Mouse (Mus musculus): ENCODE data around the gene Gm47289.

Gene Gm47289

GRCm38 (mm10) chr9:119158861-119159260 is at the start of gene Gm47289:
Gene Gm47289, plus strand, starts transcription at chr9:119159161.
- no peak for DNase-seq

GRCm38 (mm10) chr9:119109685-119110353 is 49.1 kb upstream of the Gm47289 start:
- no peak for DNase-seq

GRCm38 (mm10) chr9:119110640-119111039 is 48.3 kb upstream of the Gm47289 start:
- no peak for DNase-seq

DNA sequence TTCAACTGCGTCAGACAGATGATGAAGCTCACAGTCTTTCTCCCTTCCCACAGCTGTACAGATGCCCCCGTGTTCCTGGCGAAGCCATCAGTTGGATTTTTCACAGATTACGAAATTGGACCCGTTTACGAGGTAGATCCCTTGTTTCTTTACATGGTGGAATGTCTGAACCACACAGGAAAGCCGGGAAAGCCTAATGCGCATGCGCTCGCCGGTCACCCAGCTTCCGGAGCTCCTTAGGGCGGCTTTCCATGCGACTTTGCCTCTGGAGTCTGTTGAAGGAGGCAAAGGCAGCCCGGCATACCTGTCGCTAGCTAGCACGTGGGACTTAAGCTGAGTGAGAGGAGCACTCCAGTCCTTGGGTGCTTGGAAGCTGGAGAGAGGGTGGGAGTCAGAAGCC is 44.0 kb upstream of the Gm47289 start:
- no peak for DNase-seq

- DNase-seq, result no peak
These were observed 39.4 kb upstream of the Gm47289 start for GRCm38 (mm10) chr9:119119409-119120167.

DNA sequence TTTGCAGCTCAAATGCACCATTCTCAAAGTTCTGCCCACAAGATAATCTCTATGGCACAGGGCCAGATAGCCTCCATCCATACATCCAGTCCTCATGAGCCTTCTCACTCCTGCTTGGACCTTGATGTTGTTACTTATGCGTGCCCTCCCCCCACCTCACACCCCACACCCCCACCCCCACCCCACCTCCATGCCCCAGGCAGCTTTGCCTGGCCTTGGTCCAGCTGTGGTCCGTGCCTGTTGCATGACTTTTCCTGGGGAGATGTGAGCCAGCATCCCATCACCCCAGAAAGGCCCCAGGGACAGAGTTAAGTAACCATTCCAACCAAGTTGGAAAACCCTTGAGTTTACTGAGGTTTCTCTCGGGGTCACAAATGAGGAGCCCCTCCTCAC is 38.8 kb upstream of the Gm47289 start:
- DNase-seq, result no peak

- no peak for DNase-seq
These were observed 36.2 kb upstream of the Gm47289 start for GRCm38 (mm10) chr9:119122596-119123369.

DNA sequence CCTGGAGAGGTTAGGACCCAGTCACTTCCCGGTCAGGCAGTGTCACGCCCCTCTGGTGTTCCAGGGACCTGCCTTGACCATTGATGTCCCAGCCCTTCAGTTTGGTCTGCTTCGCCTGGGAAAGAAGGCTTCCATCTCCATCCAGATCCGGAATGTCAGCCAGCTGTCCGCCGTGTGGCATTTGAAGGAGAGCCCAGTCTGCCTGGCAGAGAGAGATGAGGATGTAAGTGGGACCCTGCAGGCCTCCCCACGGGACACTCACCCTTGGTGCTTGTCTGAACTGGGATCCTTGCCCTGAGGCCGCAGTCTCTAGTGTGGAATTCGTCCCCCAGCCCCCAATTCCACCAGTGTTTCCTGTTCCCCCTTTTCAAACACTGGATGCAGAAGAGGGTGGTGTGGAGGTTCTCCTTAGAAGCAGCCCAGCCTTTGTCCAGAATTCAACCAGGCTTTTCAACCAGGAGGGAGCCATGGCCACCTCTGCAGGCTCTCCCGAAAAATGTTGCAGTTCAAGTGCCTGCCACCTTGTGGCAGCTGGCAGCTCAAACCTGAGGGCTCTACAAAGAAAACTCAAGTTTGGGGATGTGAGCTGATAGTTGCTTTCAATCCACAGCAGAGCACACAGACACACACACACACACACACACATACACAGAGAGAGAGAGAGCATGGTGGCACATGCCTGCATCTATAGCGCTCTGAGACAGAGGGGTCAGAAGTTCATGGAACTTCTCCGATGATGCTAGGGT is 30.4 kb upstream of the Gm47289 start:
- no peak for DNase-seq

DNA sequence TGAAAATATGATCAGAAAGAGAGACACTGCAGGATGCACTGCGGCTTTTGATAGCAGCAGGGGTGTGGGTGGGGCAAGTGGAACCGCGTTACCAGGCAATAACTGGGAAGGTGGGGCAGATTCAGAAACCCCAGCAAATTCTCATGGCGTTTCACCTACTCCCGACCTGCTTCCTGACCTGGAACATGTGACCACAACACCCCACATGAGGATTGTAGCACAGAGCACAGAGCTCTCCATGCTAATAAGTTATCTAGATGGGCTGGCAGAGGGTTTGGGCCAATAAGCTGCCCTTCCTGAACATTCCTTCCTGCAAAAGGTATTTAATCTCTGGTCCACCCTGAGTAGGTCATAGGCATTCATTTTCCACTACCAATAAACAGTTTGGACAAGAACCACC is 28.3 kb upstream of the Gm47289 start:
- DNase-seq, result no peak

DNA sequence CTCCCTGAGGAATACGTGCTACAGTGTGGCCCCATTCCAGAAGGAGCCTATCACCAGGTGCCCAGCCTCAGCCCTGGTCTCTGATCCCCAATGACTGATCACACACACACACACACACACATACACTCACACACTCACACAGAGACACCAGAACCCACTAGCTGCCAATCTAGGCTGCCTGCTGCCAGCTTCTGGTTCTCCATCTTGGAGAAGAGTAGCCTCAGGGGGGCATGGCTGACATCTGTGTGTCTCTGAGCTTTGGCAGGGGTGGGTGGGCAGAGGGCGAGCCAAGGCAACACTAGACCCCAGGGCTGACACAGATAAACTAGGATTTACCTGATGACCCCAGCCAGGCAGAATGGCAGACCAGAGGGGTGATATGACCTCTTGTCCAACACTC is 20.1 kb upstream of the Gm47289 start:
- no peak for DNase-seq

DNA sequence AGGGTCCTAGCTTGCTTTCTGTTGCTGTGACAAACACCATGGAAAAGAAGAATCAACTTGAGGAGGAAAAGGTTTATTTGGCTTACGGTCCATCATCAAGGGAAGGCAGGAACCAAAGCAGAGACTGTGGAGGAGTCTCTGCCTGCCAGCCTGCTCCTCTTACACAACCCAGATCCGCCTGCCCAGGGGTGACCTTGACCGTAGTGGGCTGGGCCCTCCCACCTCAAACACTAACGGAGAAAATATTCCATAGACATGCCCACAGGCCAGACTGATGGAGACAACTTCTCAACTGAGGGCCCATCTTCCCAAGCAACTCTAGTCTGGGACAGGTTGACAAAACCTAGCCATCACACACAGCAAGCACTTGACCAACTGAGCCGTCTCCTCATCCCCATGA is 16.9 kb upstream of the Gm47289 start:
- DNase-seq, result no peak

DNA sequence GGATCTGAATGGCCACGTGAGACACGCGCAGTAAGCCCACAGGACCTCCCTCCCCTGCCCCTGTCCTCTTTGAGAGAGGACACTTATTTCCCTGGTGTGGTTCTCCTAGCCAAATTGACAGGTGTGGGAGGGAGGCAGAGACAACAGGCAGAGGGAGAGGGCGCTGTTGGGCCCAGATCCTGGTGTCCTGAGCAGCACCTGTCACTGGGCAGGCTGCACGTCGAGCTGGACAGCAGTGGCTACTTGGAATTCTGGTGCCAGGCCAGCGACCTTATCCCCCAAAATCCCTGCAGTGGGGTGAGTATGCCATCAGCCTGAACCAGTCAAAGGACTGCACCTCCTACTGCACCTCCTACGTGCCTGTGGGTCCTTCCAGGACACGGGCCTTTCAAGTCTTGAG is 15.6 kb upstream of the Gm47289 start:
- no peak for DNase-seq

- peak in 1 of 2 experiments; percentile 53 for DNase-seq
These were observed 14.3 kb upstream of the Gm47289 start for GRCm38 (mm10) chr9:119144696-119145095.

DNA sequence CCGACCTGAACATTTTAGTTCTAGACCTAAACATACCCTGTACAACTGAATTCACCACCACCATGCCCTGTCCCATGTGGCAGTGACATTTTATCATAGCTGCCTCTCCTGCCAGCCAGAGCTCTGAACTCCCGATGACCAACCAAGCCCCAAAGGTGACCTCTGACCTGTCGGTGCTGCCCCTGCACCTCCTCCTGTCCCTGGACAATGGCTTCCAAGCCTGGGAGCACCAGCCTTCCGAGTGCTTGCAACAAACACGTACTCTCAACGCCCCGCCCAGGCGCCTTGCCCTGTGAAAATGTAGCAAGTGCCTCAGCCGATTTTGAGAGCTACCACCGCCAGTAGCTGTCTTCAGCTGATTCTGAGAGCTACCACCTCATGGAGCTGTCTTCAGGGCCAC is 13.8 kb upstream of the Gm47289 start:
- no peak for DNase-seq

DNA sequence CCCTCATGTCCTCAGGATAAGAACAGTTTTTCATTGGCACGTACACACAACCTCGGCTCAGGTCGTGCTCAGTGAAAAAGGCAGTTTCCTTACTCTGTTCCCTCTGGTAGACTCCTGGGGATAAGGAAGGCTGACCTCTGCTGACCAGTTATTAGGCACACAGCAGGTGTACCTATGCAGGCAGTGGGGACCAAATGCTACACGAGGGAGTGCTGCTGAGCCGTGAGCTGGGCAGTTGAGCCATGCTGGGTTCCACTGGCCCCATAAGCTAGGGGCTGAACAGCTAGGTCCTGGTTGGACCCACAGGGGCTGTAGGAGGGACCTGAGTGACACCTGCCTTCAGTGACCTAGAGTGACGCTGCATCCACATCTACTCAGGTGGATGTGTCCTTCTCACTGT is 13.3 kb upstream of the Gm47289 start:
- DNase-seq, result no peak

DNA sequence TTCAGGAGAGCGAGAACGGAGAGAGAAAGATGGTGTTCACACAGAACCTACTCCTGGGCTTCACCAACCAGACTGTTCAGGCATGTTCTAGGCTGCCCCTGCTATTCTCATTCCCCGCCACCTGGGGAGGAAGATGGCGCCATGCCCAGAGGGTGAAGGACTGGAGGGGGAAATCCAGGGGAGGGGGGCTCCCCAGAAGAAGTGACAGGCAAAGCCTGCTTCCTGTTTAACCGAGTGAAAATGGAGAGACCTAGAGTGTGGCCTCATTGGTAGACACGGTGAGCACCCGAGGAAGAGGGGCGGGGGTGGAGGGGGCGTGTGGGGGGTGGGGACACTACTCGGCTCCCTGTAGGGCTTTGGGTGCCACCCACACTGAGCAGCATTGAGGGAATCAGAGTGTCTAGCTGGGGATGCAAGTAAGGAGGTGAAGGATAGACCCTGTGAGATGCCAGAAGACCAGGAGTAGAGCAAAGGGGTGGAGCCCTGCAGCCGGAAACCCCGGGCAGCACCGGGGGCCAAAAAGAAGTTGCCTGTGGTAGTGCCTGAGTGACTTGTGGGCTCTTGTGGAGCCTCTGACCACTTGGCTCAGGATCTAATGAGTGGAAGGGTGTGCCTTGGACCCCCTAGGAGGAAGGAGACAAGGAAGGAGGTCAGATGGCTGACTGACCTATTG is 12.7 kb upstream of the Gm47289 start:
- no peak for DNase-seq

- DNase-seq, result peak; percentile 54 to 57
These were observed 9.4 kb upstream of the Gm47289 start for GRCm38 (mm10) chr9:119149601-119150000.

DNA sequence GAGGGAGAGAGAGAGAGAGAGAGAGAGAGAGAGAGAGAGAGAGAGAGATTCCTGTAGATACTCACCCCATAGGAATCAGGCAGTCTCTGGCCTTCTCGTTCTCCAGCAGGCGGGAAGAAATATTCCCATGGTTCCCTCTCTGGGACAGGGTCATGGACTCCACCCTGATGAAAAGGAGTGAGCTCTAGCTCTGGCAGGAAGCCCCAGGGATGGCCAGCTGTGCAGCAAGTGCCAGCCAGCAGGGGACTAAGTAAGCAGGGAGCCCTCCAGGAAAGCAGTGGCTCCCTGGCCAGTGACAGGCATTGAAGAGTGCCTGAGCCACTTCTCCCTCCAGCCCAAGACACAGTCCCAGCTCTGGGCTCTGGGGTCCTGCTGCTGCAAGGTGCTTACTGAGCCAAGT is 7.2 kb upstream of the Gm47289 start:
- DNase-seq, result no peak

DNA sequence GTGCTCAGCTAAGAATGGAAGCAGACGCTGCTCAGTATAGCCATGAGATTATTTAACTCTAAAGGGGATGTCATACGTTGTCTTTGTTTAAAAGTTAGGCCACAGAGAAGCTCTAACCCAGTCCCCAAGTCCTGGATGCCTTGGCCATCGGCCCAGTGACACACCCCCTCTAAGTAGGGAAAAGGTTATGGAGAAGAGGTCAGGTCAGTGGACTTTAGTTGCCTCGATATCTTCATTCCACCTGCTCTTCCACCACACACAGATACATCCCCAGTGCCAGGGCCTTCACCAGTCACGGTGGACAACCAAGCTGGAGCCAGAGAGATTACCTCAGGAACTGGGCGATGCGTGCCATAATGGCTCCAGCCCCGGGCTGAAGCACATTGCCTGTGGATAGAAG is 3.5 kb upstream of the Gm47289 start:
- no peak for DNase-seq

- DNase-seq, result no peak
These were observed 3.1 kb upstream of the Gm47289 start for GRCm38 (mm10) chr9:119155826-119156225.

DNA sequence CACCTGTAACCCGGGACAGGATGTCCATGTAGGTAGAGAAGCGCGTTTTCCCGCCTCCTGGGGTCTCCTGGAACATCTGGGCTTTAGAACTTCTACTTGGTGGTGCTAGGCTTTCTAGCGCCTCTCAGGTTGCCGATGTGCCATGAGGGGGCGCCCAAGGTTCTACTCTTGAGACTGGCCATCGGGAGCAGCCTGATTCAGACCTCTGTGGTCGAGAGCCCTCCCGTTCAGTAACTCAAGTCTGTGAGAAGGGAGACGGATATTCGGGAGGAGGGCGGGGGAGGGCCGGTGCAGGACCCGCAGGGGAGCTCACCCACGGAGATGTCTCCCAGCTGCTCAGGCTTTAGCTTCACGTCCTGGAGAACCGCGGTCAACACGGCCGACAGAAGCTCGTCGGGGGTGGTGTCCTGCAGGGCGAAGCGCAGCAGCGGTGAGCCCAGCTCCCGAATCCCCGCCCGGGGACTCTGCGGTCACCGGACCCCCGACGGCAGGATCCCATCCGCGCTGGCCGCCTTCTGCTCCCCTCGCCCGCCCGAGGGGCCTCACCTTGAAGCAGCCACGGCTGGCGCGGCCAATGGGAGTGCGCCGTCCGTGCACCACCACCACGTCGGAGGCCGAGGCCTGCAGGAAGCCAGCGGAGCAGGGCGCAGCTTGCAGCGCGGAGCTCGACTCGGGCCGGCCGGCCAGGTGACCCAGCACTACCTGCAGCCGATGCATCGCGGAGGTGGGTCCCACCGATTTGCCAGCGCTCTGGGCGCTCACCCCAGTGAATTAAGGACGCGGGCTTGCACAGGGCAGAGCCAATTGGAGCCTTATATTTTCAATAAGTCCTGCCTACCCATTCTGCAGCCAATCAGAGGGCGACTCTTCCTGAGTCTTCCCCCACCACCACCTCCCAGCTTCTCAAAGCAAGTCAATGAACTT is 2.4 kb upstream of the Gm47289 start, which contains the start of gene Acaa1b:
TSS of gene Acaa1b (minus strand) at position 816 of the 924 bp plus-strand sequence.
- peak; percentile 81 to 85 for DNase-seq
